Mouse (Mus musculus): ENCODE results near the gene B3gnt9.
"Not testable (repeated sequence)": the region's sequence is repeated elsewhere in the genome, so short reads cannot be mapped to it uniquely, and the experiment has no call there.

The B3gnt9 gene

GRCm38 (mm10) chr8:105258911-105259720, 4.2 kb upstream of the B3gnt9 start:
- DNase-seq (ENCODE audit: low spot score in 2 of 2), result peak in 1 of 2 experiments; percentile 46

DNA sequence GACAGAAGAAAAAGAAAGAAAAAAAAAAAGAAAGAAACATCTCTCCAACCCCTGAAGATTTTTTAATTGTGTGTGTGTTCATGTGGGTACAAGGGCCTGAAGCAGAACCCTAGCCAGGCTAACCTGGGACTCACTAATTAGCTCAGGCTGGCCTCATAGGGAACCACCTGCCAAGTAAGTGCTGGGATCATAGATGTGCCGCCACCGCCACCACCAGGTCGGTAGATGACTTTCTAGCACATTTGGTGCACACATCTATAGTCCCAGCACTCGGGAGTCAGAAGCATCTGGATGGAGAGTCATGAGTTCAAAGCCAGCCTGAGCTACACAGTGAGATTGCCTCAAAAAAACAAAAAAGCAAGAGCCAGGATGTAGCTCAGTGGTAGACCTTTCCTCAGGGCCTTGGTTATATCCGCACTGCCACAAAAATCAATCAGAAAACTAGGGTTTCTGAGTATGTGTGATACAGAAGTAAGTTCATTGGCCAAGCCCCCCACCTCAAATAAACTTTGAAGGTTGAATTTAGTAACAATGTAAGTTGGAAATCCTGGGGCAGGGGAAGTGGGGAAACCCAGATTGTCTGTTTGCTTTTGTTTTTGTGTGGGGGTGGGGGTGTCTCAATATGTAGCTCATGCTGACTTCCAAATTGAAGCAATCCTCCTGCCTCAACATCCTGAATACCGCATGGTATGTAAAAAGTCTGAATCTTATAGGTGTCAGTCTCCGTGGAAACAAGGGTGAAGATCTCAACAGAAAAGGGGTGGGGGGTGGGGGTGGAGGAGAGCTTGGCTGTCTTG, 2.6 kb upstream of the B3gnt9 start:
- no peak for DNase-seq (ENCODE audit: low spot score in 2 of 2)

GRCm38 (mm10) chr8:105254152-105254965, 594 bp downstream of the B3gnt9 start:
- DNase-seq (ENCODE audit: low spot score in 2 of 2), result peak; percentile 83 to 90

DNA sequence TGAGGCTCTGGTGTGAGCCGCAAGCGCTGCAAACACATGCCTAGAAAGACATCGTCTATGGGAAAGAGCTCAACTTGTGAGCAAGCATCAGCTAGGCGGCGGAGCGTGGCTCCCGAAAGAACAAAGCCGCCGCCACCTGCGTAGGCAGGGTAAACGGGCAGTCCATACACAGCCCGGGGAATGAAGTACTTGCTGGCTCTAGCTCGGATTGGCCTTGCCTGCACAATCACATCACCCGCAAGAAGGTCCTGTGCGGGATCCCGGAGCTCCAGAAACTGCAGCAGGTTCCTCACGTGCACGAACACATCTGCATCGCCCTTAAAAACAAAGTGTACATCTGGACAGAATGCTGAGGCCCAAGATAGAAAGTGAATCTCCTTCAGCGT, 1.2 kb downstream of the B3gnt9 start:
- no peak for DNase-seq (ENCODE audit: low spot score in 2 of 2)

GRCm38 (mm10) chr8:105252680-105253537, 2.0 kb downstream of the B3gnt9 start:
- DNase-seq (ENCODE audit: low spot score in 2 of 2), result no peak

GRCm38 (mm10) chr8:105251954-105252353, 3.0 kb downstream of the B3gnt9 start:
- DNase-seq (ENCODE audit: low spot score in 2 of 2), result no peak

GRCm38 (mm10) chr8:105241016-105241415, 13.9 kb downstream of the B3gnt9 start:
- DNase-seq (ENCODE audit: low spot score in 2 of 2), result no peak

DNA sequence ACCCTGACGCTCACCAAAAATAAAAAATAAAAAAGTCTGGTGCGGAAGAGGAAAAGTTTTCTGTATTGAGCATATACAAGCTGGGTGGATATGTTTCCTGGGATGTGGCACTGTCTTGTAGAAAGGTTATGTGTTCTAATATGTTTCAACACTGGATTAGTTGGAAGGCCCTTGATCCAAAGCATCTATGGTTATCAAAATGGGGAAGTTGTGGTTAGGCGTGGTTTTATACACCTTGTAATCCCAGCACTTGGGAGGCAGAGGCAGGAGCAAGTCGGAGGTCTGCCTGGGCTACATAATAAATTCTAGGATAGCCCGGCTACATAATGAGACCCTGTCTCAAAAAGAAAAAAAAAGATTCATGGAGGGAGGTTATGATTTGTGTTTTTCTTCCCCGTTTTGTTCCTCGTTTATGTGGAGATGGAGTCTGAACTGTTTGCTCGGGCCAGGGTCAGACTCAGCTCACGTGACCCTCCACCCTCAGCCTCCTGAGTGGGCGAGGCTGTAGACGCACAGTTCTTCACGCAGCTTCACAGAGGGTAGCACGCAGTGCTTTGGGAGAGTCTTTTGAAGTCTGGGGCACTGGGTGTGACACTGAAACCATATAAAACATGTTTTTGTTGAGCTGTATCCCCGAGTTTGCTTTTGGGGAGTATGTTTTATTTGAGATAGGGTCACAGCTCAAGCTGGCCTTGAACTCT, 17.4 kb downstream of the B3gnt9 start:
- no peak for DNase-seq (ENCODE audit: low spot score in 2 of 2)

GRCm38 (mm10) chr8:105235206-105235605, 19.7 kb downstream of the B3gnt9 start:
- DNase-seq (ENCODE audit: low spot score in 2 of 2), result no peak

DNA sequence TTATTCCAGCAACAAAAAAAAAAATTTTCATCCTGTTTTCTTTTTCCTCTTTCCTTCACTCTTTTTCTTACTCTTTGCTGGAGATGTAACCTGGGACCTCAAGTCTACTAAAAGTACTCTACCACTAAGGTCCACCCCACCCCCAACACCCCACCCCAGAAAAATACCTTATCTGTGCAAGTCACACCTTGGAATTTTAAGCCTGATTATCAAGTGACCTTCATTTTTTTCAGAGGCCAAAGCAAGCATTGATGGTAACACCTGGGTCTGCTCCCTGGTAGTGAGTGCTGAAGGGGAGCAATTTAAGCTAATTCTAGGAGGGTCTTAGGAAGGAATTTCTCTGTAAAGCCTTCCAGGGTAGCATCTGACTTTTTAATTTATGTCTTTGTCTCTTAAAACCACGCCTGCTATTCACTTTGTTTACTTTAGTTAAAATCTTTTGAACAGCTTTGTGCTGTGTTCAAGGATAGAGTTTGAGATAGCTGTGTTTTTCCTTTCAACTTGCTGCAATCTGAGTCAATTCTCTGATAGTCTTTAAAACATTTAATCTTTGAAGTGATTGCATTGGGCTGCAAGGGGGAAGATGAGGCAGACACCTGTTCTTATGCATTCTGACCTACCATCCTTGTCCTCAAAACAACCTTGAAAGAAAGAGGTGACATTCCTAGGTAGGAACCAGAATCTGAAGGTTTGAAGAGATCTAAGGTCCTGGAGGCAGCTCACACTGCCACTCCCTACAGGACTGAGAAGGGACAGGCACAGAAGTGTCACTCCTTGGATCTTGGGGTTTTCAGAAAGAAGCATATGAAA, 21.6 kb downstream of the B3gnt9 start:
- no peak for DNase-seq (ENCODE audit: low spot score in 2 of 2)

DNA sequence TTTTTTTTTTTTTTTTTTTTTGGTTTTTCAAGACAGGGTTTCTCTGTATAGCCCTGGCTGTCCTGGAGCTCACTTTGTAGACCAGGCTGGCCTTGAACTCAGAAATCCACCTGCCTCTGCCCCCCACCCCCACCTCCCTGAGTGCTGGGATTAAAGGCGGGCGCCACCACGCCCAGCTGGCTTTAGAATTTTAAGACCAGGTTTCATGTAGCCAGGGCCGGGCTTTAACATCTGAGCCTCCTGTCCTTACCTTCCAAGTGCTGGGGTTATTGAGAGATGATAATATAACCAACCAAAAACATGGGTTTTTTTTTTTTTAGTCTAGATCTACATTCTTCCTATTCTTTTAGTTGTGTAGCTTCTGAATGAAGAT, 22.6 kb downstream of the B3gnt9 start:
- DNase-seq (ENCODE audit: low spot score in 2 of 2), result not testable (repeated sequence)

- no peak for DNase-seq (ENCODE audit: low spot score in 2 of 2)
These were observed 23.2 kb downstream of the B3gnt9 start for GRCm38 (mm10) chr8:105231503-105232320.

DNA sequence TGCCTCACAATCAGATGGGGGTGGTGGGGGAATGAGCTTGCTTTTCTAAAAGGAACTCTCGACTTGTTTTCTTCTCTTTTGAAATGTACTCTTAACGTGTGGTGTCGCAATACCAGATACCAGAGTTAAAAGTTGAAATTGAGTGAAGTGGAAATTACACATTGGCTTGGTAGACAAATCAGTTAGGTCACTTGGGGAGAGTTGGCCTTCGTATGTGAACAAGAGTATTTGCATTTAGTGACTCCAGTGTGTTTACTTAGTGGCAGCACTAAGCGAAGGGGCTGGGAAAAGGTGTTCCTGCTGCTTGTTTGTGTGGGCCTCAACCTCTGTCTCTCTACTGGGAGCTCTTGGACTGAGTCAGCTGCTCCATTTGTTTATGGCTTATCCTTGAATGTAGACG, 29.0 kb downstream of the B3gnt9 start:
- DNase-seq (ENCODE audit: low spot score in 2 of 2), result no peak

GRCm38 (mm10) chr8:105225272-105225593, 29.7 kb downstream of the B3gnt9 start:
- DNase-seq (ENCODE audit: low spot score in 2 of 2), result no peak

DNA sequence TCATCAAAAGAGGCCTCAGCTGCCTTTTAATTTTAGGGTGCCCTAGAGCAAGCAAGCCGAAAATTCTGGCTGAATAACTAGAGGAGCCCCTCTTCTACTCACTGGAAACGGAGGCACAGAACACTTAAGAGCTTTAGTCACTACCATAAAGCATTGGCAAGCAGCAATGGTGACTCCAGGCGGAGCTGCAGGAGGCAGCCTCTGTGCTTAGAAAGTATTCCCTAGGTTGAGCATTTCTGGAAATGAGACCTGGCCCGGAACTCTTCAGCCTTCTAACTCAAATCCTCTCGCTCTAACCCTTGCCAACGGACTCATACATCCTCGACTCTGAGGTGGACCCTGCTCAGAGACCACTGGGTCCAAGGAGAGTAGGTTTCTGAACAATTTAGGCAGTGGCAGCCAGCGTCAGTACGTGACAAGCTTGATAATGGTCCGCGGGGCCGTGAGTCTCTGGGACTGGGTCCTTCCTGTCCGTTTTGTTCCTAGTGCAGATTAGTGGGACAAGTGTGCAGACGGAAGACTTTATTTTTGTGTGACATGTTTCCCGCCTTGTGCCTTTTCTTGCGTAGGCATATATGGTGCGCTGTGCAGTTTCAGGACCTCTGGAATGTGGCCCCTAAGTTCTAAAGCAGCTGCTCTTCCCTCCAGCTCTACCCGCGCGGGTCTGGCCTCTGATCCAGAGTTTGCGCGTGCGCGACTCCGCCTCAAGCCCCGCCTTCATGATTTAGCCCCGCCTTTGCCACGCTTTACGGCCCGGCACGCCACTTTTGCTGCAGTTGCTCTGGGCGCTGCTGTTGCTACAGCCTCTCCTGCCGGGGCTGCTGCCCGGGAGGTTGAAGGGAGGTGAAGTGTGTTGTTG, 30.3 kb downstream of the B3gnt9 start, which contains the start of gene D230025D16Rik:
Gene D230025D16Rik, plus strand, starts transcription at position 733 of the 859 bp plus-strand sequence.
- DNase-seq (ENCODE audit: low spot score in 2 of 2), result peak; percentile 94 to 95

- no peak for DNase-seq (ENCODE audit: low spot score in 2 of 2)
These were observed 31.1 kb downstream of the B3gnt9 start for GRCm38 (mm10) chr8:105223850-105224249.

DNA sequence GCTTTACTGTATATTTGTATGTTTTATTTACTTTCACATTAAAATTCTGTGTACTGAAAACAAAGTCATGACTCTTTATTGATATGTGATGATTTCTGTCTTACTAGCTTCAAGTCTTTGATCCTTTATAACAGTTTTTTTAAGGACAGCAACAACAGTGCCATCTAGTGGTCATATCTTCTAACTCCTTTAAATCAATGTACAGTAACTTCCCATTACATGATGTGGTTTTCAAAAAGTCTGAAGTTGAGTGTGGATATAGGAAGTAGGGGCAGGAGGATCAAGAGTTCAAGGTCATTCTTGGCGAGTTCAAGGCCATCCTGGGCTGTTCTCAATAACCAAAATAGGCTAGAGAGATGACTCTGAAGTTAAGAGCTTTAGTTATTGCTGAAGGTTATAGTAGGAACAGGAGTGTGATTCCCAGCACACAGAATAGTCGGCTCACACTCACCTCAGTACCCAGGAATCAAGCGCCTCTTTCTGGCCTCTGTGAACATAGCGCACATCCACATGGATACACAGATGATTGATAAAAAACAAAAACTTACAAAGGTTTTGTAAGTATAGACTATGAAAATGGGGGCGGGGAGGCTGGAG, 36.9 kb downstream of the B3gnt9 start:
- no peak for DNase-seq (ENCODE audit: low spot score in 2 of 2)

GRCm38 (mm10) chr8:105214104-105214503, 40.8 kb downstream of the B3gnt9 start:
- no peak for DNase-seq (ENCODE audit: low spot score in 2 of 2)

Measured in frontal cortex, postnatal 36 days (tissue).